Mouse (Mus musculus) liver, embryonic 14.5 days (tissue): ENCODE results near the gene Nos1ap.

Experiments used
- CTCF ChIP-seq: IDR thresholded peaks from 2 replicates; pipeline ENCODE4 v1.5.1; 2016; ENCODE audit warnings: antibody characterized with exemption, low read depth, control low read depth
- EP300 ChIP-seq: IDR thresholded peaks from 2 replicates; pipeline ENCODE4 v1.6.1; 2016; ENCODE audit warnings: antibody characterized with exemption, low read depth

- TF ChIP-seq EP300 (no peak), CTCF (no peak)
These were observed 86.4 kb downstream of the Nos1ap start for GRCm38 (mm10) chr1:170503277-170503739.
